Mouse (Mus musculus) neural tube, embryonic 15.5 days (tissue): ENCODE measurements at regions not wholly inside any gene's neighbourhood (a gene's known extent, or its start where the extent isn't known, plus 50 kb on each side); places are given as distances from the start of the nearest gene placed in this dataset.

ENCODE experiments used
- ATAC-seq: fragments of 200-750 bp; cut with Nextera tagmentation; 2 replicates; pipeline ENCODE4 v1.8.0; 2017; ENCODE audit warnings: mild to moderate bottlenecking, moderate TSS enrichment, moderate library complexity; ENCODE audit not compliant: low FRiP score
- H3K27ac ChIP-seq: fragments of 300-500 bp; sonication (generic); replicated peaks from 2 replicates; pipeline ENCODE4 v1.5.1; 2015; ENCODE audit warnings: mild to moderate bottlenecking, inconsistent platforms
- H3K27me3 ChIP-seq: fragments of 300-500 bp; sonication (generic); replicated peaks from 2 replicates; pipeline ENCODE4 v1.6.1; 2015; ENCODE audit warnings: inconsistent platforms
- H3K36me3 ChIP-seq: fragments of 300-500 bp; sonication (generic); 2 replicates; pipeline ENCODE4 v1.6.1; 2015; ENCODE audit warnings: inconsistent platforms
- H3K4me1 ChIP-seq: fragments of 300-500 bp; sonication (generic); 2 replicates; pipeline ENCODE4 v1.6.1; 2015; ENCODE audit warnings: inconsistent platforms
- H3K4me2 ChIP-seq: fragments of 300-500 bp; sonication (generic); 2 replicates; pipeline ENCODE4 v1.6.1; 2015; ENCODE audit warnings: inconsistent platforms, mild to moderate bottlenecking, moderate library complexity
- H3K4me3 ChIP-seq: fragments of 300-500 bp; sonication (generic); replicated peaks from 2 replicates; pipeline ENCODE4 v1.5.1; 2015; ENCODE audit warnings: mild to moderate bottlenecking, inconsistent platforms
- H3K9ac ChIP-seq: fragments of 300-500 bp; sonication (generic); replicated peaks from 2 replicates; pipeline ENCODE4 v1.6.1; 2015; ENCODE audit warnings: mild to moderate bottlenecking, inconsistent platforms
- H3K9me3 ChIP-seq: fragments of 300-500 bp; sonication (generic); replicated peaks from 2 replicates; pipeline ENCODE4 v1.6.1; 2016; ENCODE audit warnings: inconsistent platforms
- WGBS: fragments of 180-500 bp; shearing (Covaris S2); methylation state at CpG from one replicate; pipeline ENCODE4 v1.1.7; 2015; ENCODE audit warnings: mixed read lengths; 5-methylcytosine and 5-hydroxymethylcytosine counted together

GRCm38 (mm10) chr1:61095481-61096165, 117.9 kb downstream of the Icos start:
- Histone ChIP-seq H3K36me3 (no peaks in the 10 kb centered on the region), H3K4me2 (no peak overlapping the region), H3K27ac (no peak overlapping the region), H3K4me1 (peaks cover 8% of the 10 kb centered on the region), H3K9ac (no peak overlapping the region), H3K27me3 (no peaks in the 10 kb centered on the region), H3K4me3 (no peak overlapping the region), H3K9me3 (no peaks in the 10 kb centered on the region)
- no peak for ATAC-seq

DNA sequence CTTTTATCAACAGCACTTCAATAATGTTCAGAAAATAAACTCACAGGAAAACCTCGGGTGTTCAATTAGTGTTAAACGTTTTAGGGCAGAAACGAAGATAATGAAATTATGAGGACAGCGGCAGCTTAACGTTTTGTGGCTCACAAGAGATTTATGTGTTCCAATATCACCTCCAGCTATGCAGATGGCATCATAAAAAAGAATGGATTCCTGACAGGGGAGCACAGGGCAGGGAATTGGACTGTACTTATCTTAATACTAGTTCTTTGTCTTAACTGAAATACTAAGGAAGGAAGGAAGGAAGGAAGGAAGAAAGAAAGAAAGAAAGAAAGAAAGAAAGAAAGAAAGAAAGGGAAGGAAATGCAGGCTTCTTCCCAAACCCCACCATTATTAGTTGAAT, 121.6 kb downstream of the Icos start:
- H3K4me2 ChIP-seq, result no peak overlapping the region
- H3K27ac ChIP-seq, result no peak overlapping the region
- 13% methylated on average over 5 of the region's 5 CpGs for WGBS
- no peaks in the 10 kb centered on the region for H3K27me3 ChIP-seq
- H3K4me1 ChIP-seq, result peaks cover 8% of the 10 kb centered on the region
- H3K4me3 ChIP-seq, result no peak overlapping the region
- no peak for ATAC-seq
- H3K9ac ChIP-seq, result no peak overlapping the region
- no peaks in the 10 kb centered on the region for H3K36me3 ChIP-seq
- no peaks in the 10 kb centered on the region for H3K9me3 ChIP-seq

DNA sequence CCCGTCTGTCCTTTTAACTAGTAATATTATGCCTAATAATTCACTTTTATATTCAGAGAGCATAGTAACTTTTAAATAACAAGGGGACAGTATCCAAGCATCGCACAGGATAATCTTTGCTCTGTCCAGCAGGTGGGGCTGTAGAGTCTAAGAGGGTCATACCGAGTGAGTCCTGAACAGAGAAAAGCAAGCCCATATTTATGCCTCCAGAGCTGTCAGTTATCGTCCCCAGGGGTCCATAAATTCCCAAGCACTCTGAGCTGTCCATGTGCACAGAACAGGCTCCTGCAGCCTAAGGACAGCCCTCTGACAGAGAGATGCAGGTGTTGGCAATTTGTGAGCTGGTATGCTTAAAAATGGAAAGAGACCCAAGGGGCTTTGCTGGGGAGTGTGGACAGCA, 124.0 kb downstream of the Icos start:
- no peak overlapping the region for H3K4me2 ChIP-seq
- ATAC-seq, result no peak
- no peak overlapping the region for H3K4me3 ChIP-seq
- no peaks in the 10 kb centered on the region for H3K27me3 ChIP-seq
- H3K27ac ChIP-seq, result no peak overlapping the region
- no peak overlapping the region for H3K9ac ChIP-seq
- WGBS, result 57% methylated on average over 4 of the region's 4 CpGs
- H3K9me3 ChIP-seq, result no peaks in the 10 kb centered on the region
- peaks cover 8% of the 10 kb centered on the region for H3K4me1 ChIP-seq
- H3K36me3 ChIP-seq, result no peaks in the 10 kb centered on the region

DNA sequence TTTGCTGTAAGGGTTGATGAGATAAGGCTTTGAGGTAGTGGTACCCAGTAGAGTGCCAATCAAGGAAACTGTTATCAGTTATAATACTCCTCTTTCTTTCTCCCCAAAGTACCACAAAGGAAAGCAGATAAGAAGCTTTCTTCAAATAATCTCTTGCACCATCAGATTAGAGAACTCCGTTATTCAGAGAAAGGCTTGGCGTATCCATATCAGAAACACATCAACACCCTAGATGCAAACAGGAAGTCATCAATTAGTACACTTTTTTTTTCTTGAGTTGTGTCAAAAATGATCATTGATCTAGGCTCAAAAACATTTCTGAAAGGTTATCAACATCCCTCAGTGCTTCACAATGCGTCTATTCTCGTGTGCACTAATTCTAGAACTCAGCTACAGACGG, 124.6 kb downstream of the Icos start:
- Histone ChIP-seq H3K27me3 (no peaks in the 10 kb centered on the region), H3K36me3 (no peaks in the 10 kb centered on the region), H3K4me3 (no peak overlapping the region), H3K9ac (no peak overlapping the region), H3K4me1 (peaks cover 8% of the 10 kb centered on the region), H3K9me3 (no peaks in the 10 kb centered on the region), H3K27ac (no peak overlapping the region), H3K4me2 (no peak overlapping the region)
- 70% methylated on average over 5 of the region's 5 CpGs for WGBS
- no peak for ATAC-seq

GRCm38 (mm10) chr1:61103581-61103980, 125.9 kb downstream of the Icos start:
- Histone ChIP-seq H3K27me3 (no peaks in the 10 kb centered on the region), H3K4me1 (peaks cover 8% of the 10 kb centered on the region), H3K4me3 (no peak overlapping the region), H3K9ac (no peak overlapping the region), H3K9me3 (no peaks in the 10 kb centered on the region), H3K27ac (no peak overlapping the region), H3K4me2 (no peak overlapping the region), H3K36me3 (no peaks in the 10 kb centered on the region)
- no peak for ATAC-seq
- WGBS, result 85% methylated on average over 12 of the region's 12 CpGs

GRCm38 (mm10) chr1:61111731-61112309, 134.1 kb downstream of the Icos start:
- no peak for ATAC-seq

DNA sequence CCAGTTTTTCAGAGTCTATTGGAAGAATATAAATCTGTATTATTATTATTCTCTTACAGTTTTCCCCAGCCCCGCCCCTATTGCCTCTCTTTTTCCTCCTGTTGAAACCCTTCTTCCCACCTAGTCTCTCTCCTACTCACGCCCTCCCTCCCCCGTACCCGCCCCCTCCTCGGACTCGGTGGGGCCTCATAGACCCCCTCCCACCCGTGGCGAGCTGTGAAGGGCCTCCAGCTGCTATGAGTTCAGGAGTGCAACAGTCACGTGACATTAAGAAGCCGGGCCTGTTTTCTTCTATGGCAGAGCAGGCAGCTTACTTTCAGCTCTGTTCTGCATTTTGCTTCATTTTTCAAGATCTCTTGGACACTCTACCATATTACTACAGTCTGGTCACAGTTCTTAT, 139.8 kb downstream of the Icos start:
- Histone ChIP-seq H3K4me1 (no peaks in the 10 kb centered on the region), H3K9ac (no peak overlapping the region), H3K4me3 (no peak overlapping the region), H3K27ac (no peak overlapping the region), H3K27me3 (no peaks in the 10 kb centered on the region), H3K4me2 (no peak overlapping the region), H3K9me3 (no peaks in the 10 kb centered on the region), H3K36me3 (no peaks in the 10 kb centered on the region)
- WGBS, result 24% methylated on average over 10 of the region's 10 CpGs
- no peak for ATAC-seq

More at GRCm38 (mm10) chr1:61111731-61112309, 134.1 kb downstream of the Icos start:
- no peaks in the 10 kb centered on the region for H3K4me1 ChIP-seq
- no peak overlapping the region for H3K4me2 ChIP-seq
- WGBS, result 80% methylated on average over 13 of the region's 13 CpGs
- no peak overlapping the region for H3K9ac ChIP-seq
- no peaks in the 10 kb centered on the region for H3K27me3 ChIP-seq
- no peaks in the 10 kb centered on the region for H3K9me3 ChIP-seq
- no peaks in the 10 kb centered on the region for H3K36me3 ChIP-seq
- H3K4me3 ChIP-seq, result no peak overlapping the region
- H3K27ac ChIP-seq, result no peak overlapping the region

- Histone ChIP-seq H3K4me1 (no peaks in the 10 kb centered on the region), H3K9ac (no peak overlapping the region), H3K27ac (no peak overlapping the region), H3K36me3 (no peaks in the 10 kb centered on the region), H3K4me2 (no peak overlapping the region), H3K9me3 (no peaks in the 10 kb centered on the region), H3K4me3 (no peak overlapping the region), H3K27me3 (no peaks in the 10 kb centered on the region)
- no peak for ATAC-seq
- WGBS, result 38% methylated on average over 4 of the region's 4 CpGs
These were observed 140.3 kb downstream of the Icos start for GRCm38 (mm10) chr1:61118071-61118470.

DNA sequence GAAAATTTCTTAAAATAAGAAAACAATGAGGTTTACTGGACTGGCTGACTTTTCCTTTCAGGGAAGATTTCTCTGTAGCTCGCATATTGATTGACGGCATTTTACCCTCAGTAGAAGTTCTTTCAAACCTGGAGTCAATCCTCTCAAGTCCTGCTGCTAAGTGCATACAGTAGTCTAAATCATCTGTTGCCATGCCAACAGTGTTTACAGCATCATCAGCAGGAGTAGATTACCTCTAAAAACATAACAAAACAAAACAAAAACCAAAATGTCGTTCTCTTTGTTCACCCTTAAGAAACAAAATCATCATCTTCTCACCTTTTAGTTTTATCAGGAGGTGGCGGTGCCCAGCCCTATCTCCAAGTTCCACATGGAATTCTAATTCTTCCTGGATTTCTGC, 143.8 kb downstream of the Icos start:
- H3K9me3 ChIP-seq, result no peaks in the 10 kb centered on the region
- no peaks in the 10 kb centered on the region for H3K36me3 ChIP-seq
- H3K4me1 ChIP-seq, result no peaks in the 10 kb centered on the region
- no peaks in the 10 kb centered on the region for H3K27me3 ChIP-seq
- no peak overlapping the region for H3K4me2 ChIP-seq
- no peak overlapping the region for H3K27ac ChIP-seq
- no peak overlapping the region for H3K4me3 ChIP-seq
- 74% methylated on average over 4 of the region's 4 CpGs for WGBS
- no peak overlapping the region for H3K9ac ChIP-seq
- no peak for ATAC-seq

- no peak overlapping the region for H3K9ac ChIP-seq
- H3K9me3 ChIP-seq, result no peaks in the 10 kb centered on the region
- no peak overlapping the region for H3K4me2 ChIP-seq
- 89% methylated on average over 2 of the region's 2 CpGs for WGBS
- no peaks in the 10 kb centered on the region for H3K36me3 ChIP-seq
- no peak overlapping the region for H3K4me3 ChIP-seq
- no peak for ATAC-seq
- no peaks in the 10 kb centered on the region for H3K4me1 ChIP-seq
- H3K27me3 ChIP-seq, result no peaks in the 10 kb centered on the region
- H3K27ac ChIP-seq, result no peak overlapping the region
These were observed 147.4 kb downstream of the Icos start for GRCm38 (mm10) chr1:61125127-61125526.

DNA sequence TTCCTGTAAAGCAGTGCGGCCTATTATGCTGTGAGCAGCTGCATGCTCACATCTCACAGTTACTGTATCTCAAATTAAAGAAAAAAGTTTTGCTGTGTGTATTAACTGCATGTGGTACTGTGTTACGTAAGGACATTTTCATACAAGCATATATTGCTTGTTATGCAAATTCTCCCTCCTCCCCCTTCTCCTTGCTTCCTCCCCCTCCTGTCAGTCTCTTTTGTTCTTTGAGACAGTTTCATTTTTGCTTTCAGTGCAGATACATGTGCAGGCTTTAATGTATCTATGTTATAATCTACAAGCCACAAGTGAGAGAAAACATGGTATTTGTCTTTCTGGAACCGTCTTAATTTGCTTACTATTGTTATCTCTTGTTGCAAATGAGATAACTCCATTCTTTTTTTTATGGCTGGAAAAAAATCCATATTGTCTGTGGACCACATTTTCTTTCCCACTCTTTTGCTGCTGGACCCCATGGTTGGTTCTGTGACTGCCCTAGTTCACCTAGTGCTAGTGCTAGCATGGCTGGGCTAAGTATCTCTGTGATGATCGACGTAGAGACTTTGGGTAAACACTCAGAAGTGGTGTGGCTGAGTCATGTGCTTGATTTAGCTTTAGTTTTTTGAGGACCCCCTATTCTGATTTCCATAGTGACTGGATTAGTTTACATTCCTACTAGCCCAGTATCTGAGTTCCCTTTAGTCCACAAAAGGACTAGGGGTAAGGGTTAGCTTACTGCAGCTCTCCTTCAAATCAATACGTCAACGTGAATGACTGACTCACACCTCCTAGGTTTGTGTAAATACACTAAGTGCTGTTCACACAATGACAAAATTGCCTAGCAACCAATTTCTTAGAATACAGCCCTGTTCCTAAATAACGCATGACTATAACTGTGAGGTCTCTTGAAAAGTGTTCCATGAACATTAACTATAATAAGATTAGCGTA, 158.1 kb downstream of the Icos start:
- ATAC-seq, result no peak
- H3K4me2 ChIP-seq, result no peak overlapping the region
- H3K27ac ChIP-seq, result no peak overlapping the region
- no peaks in the 10 kb centered on the region for H3K36me3 ChIP-seq
- H3K9ac ChIP-seq, result no peak overlapping the region
- H3K4me3 ChIP-seq, result no peak overlapping the region
- no peaks in the 10 kb centered on the region for H3K9me3 ChIP-seq
- H3K27me3 ChIP-seq, result no peaks in the 10 kb centered on the region
- 71% methylated on average over 9 of the region's 9 CpGs for WGBS
- H3K4me1 ChIP-seq, result peaks cover 21% of the 10 kb centered on the region
